Mouse (Mus musculus) intestine, embryonic 15.5 days (tissue): ENCODE results near the gene Trim14. TPM values are rescaled to one million over a fixed set of nuclear protein-coding genes. Genes with fewer than 3 reads are reported as not detected.
A peak's percentile ranks its signal among the peaks of the same experiment; 100 is the strongest.

Source experiments
- ATAC-seq: fragments of 200-750 bp; cut with Nextera tagmentation; 2 replicates; pipeline ENCODE4 v1.8.0; 2017; ENCODE audit warnings: moderate TSS enrichment, moderate library complexity
- H3K27ac ChIP-seq: fragments of 300-500 bp; sonication (generic); 2 replicates; pipeline ENCODE4 v1.5.1; 2015; ENCODE audit warnings: mild to moderate bottlenecking, inconsistent platforms
- H3K27me3 ChIP-seq: fragments of 300-500 bp; sonication (generic); replicated peaks from 2 replicates; pipeline ENCODE4 v1.6.1; 2015; ENCODE audit warnings: inconsistent platforms
- H3K36me3 ChIP-seq: fragments of 300-500 bp; sonication (generic); 2 replicates; pipeline ENCODE4 v1.6.1; 2015; ENCODE audit warnings: inconsistent platforms
- H3K4me1 ChIP-seq: fragments of 300-500 bp; sonication (generic); replicated peaks from 2 replicates; pipeline ENCODE4 v1.6.1; 2015; ENCODE audit warnings: inconsistent platforms
- H3K4me2 ChIP-seq: fragments of 300-500 bp; sonication (generic); replicated peaks from 2 replicates; pipeline ENCODE4 v1.6.1; 2015; ENCODE audit warnings: mild to moderate bottlenecking, inconsistent platforms
- H3K4me3 ChIP-seq: fragments of 300-500 bp; sonication (generic); replicated peaks from 2 replicates; pipeline ENCODE4 v1.5.1; 2015; ENCODE audit warnings: inconsistent platforms
- H3K9ac ChIP-seq: fragments of 300-500 bp; sonication (generic); 2 replicates; pipeline ENCODE4 v1.6.1; 2015; ENCODE audit warnings: inconsistent platforms
- H3K9me3 ChIP-seq: fragments of 300-500 bp; sonication (generic); 2 replicates; pipeline ENCODE4 v1.6.1; 2016; ENCODE audit warnings: inconsistent platforms
- WGBS: fragments of 180-500 bp; shearing (Covaris S2); methylation state at CpG from one replicate; pipeline ENCODE4 v1.1.7; 2015; 5-methylcytosine and 5-hydroxymethylcytosine counted together
- polyA plus RNA-seq: library from polyadenylated mRNA; unstranded; fragments of >200 nt; fragmentation: Nextera tagmentation; extraction: Ambion mirVana; gene quantifications from 2 replicates; pipeline ENCODE4 v1.2.1, GENCODE M21; 2015

The Trim14 gene
- polyA plus RNA-seq, 1 experiment from 2014 or later, result 12.6 TPM

DNA sequence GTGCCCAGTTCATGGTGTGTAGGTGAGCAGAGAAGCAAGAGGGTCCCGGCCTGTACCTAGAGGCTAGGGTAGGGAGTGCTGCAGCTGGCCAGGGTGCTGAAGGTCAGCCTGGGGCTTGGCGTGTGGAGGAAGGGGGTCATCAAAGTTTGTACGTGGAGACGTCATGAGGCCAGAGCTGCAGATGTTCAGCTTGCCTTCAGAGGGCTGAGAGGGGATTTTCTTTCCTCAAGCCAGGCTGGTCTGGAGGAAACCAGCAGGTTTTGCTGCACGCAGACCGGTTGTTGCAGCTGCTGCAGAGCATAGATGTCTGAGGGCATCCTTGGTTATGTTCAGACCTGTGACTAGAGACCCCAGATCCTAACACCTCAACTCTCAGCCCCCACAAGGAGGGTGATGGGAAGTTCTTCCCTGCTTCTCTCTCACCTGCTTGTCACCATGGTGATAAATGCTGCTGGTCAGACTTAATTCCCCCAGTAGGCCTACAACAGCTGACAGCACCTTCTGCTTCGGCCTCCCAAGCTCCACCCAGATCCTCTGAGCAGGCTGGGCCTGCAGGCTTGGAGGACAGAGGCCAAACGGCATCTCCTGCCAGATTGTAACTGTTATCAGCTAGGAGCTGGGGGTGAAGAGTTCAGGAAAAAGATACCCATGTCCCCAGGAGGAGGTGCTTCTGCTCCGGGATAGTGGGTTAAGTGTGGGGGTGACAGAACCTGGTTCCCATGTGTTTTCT lies 38.2 kb upstream of the Trim14 start:
- H3K4me3 ChIP-seq, result no peak overlapping the region
- no peak overlapping the region for H3K27ac ChIP-seq
- ATAC-seq, result peak; percentile 37; the same call in 1 of the 2 replicates
- H3K9ac ChIP-seq, result no peak overlapping the region
- no peaks in the 10 kb centered on the region for H3K27me3 ChIP-seq
- no peaks in the 10 kb centered on the region for H3K36me3 ChIP-seq
- H3K4me2 ChIP-seq, result no peak overlapping the region
- peaks cover 11% of the 10 kb centered on the region for H3K4me1 ChIP-seq
- WGBS, result 34% methylated on average over 9 of the region's 9 CpGs
- H3K9me3 ChIP-seq, result no peaks in the 10 kb centered on the region

- no peak for ATAC-seq
- Histone ChIP-seq H3K27me3 (no peaks in the 10 kb centered on the region), H3K9ac (no peak overlapping the region), H3K4me1 (peaks cover 11% of the 10 kb centered on the region), H3K4me3 (no peak overlapping the region), H3K27ac (no peak overlapping the region), H3K9me3 (no peaks in the 10 kb centered on the region), H3K36me3 (no peaks in the 10 kb centered on the region), H3K4me2 (no peak overlapping the region)
- WGBS, result 86% methylated on average over 4 of the region's 4 CpGs
Observed at GRCm38 (mm10) chr4:46572616-46573015, 36.7 kb upstream of the Trim14 start.

DNA sequence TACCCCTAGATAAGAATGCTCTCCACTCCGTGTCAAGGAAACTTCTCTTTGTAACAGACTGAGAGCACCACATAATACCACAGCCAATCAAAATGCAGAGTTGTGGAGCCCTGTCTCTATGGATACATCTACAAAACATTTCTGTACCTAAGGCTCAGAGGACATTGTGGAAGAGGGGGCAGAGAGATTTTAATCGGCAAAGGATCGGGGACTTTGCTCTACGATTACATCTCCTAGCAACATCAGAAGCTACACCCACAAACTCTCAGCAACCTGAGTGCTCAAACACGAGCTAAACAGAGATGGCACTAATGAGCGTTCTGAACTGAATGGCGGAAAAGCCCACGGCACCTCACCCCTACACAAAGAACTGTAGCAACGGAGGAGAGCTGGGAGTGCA lies 35.8 kb upstream of the Trim14 start:
- no peak overlapping the region for H3K9ac ChIP-seq
- no peak for ATAC-seq
- no peak overlapping the region for H3K4me3 ChIP-seq
- H3K27ac ChIP-seq, result no peak overlapping the region
- no peaks in the 10 kb centered on the region for H3K9me3 ChIP-seq
- H3K36me3 ChIP-seq, result no peaks in the 10 kb centered on the region
- peaks cover 11% of the 10 kb centered on the region for H3K4me1 ChIP-seq
- WGBS, result 87% methylated on average over 9 of the region's 9 CpGs
- H3K4me2 ChIP-seq, result no peak overlapping the region
- H3K27me3 ChIP-seq, result no peaks in the 10 kb centered on the region

- 48% methylated on average over 5 of the region's 5 CpGs for WGBS
- Histone ChIP-seq H3K36me3 (no peaks in the 10 kb centered on the region), H3K27ac (no peak overlapping the region), H3K9ac (no peak overlapping the region), H3K4me2 (no peak overlapping the region), H3K4me1 (peaks cover 11% of the 10 kb centered on the region), H3K4me3 (no peak overlapping the region), H3K9me3 (no peaks in the 10 kb centered on the region), H3K27me3 (no peaks in the 10 kb centered on the region)
- peak; percentile 29; the same call in 1 of the 2 replicates for ATAC-seq
Observed at GRCm38 (mm10) chr4:46569671-46570070, 33.7 kb upstream of the Trim14 start.

DNA sequence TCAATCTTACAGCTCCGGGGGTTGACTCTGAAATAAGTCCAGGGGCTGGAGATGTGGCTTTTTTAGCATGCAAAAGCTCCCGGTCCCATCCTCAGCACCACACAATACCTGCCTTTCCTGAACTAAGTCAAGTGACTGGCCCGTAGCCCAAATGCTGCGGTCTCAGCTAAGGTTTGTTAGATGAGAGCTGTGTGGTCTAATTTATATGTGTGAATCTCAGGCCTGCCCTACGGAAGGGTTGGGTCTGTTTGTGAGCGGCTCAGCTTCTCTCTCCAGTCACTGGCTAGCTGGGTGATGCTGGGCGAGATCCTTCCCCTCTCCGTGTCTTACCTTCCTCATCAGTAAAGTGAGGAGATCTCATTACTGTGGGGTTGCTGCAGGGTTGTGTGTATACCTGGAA lies 32.2 kb upstream of the Trim14 start:
- Histone ChIP-seq H3K4me1 (0 out of 2 replicates have a peak, but pooled peaks cover 5% of the 10 kb centered on the region), H3K36me3 (no peaks in the 10 kb centered on the region), H3K27me3 (no peaks in the 10 kb centered on the region), H3K4me2 (no peak overlapping the region), H3K4me3 (no peak overlapping the region), H3K9me3 (no peaks in the 10 kb centered on the region), H3K27ac (no peak overlapping the region), H3K9ac (no peak overlapping the region)
- no peak for ATAC-seq
- 90% methylated on average over 8 of the region's 8 CpGs for WGBS

DNA sequence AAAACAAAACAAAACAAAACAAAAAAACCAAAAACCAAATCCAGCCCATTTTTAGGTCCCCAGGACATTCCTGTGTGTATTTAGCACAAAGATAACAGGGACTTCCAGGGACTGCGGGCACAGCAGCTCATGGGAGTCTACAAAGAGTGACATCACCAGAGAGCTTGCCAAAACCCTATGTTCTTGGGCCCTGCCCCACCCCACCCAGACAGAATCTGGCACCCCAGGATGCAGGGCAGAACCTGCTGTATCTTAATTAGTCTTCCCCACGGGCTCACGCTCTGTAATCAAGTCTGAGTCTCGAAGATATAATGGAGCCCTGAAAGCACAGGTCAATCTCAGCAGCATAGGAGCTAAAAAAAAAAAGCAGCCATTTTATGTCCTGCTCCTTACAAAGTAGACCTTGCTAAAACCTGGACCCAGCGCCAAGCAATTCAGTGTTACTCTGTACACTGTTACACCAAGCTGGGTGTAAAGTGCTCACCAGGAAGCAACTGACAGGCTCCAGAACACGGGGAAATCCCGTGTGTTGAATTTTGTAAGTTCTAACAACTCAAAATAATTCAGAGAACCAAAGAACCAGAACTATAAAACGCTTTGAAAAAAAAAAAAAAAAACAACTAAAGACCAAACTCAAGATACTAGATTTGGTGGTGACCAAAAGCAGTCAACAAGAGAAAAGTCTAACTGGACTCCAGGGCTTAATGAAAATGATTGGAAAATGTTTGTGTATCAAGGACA lies 31.2 kb upstream of the Trim14 start:
- Histone ChIP-seq H3K4me1 (0 out of 2 replicates have a peak, but pooled peaks cover 4% of the 10 kb centered on the region), H3K9me3 (no peaks in the 10 kb centered on the region), H3K4me2 (no peak overlapping the region), H3K4me3 (no peak overlapping the region), H3K27ac (no peak overlapping the region), H3K36me3 (no peaks in the 10 kb centered on the region), H3K9ac (no peak overlapping the region), H3K27me3 (no peaks in the 10 kb centered on the region)
- WGBS, result 79% methylated on average over 8 of the region's 8 CpGs
- no peak for ATAC-seq

GRCm38 (mm10) chr4:46565393-46565955 lies 29.5 kb upstream of the Trim14 start:
- Histone ChIP-seq H3K9ac (no peak overlapping the region), H3K36me3 (no peaks in the 10 kb centered on the region), H3K9me3 (no peaks in the 10 kb centered on the region), H3K4me1 (0 out of 2 replicates have a peak, but pooled peaks cover 4% of the 10 kb centered on the region), H3K4me3 (no peak overlapping the region), H3K4me2 (no peak overlapping the region), H3K27me3 (no peaks in the 10 kb centered on the region), H3K27ac (no peak overlapping the region)
- ATAC-seq, result no peak
- 89% methylated on average over 4 of the region's 4 CpGs for WGBS

- ATAC-seq, result no peak
- 0 out of 2 replicates have a peak, but pooled peaks cover 4% of the 10 kb centered on the region for H3K4me1 ChIP-seq
- H3K4me3 ChIP-seq, result no peak overlapping the region
- no peak overlapping the region for H3K27ac ChIP-seq
- H3K9me3 ChIP-seq, result no peaks in the 10 kb centered on the region
- WGBS, result 78% methylated on average over 4 of the region's 4 CpGs
- H3K36me3 ChIP-seq, result no peaks in the 10 kb centered on the region
- no peaks in the 10 kb centered on the region for H3K27me3 ChIP-seq
- no peak overlapping the region for H3K4me2 ChIP-seq
- H3K9ac ChIP-seq, result no peak overlapping the region
Observed at GRCm38 (mm10) chr4:46564247-46564646, 28.3 kb upstream of the Trim14 start.

DNA sequence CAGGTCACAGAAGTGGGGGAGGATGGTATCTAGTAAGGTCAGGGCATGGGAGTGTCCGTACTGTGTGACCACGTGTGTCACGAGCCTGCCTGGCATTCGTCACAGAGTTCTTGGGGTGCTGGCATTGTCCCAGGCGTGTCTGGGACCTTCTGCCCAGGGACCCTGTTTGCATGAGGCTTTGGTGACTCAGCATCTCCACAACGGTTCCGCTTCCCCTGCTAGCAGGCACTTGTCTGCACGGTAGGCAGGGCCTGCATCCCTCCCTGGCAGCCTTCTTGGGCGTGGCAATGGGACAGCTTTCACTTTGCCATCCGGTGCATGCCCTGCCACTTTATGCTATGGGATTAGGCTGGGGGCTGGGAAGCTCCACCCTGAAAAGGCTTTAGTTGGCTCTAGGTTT lies 27.9 kb upstream of the Trim14 start:
- WGBS, result 61% methylated on average over 10 of the region's 10 CpGs
- no peak for ATAC-seq
- no peak overlapping the region for H3K27ac ChIP-seq

DNA sequence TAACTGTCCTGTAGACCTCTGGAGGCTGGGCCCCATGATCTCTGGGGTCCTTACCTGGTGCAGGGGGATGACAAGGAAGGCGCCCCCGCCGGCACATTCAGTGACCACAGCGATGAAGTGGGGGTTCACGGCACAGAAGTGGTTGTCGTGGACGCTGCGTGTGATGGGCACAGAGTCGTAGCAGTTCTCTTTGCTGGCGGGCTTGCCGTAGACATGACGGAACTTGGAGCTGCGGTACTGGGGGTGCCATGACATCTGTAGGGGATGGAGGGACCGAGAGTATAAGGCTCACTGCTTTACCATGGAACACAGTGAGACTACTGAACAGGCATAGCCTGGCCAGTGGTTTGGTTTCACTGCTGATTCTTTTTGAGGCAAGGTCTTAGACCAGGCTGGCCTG lies 26.9 kb upstream of the Trim14 start:
- Histone ChIP-seq H3K9ac (no peak overlapping the region), H3K9me3 (no peaks in the 10 kb centered on the region), H3K4me1 (peaks cover 14% of the 10 kb centered on the region; the same call in 1 of the 2 replicates), H3K27ac (no peak overlapping the region), H3K36me3 (no peaks in the 10 kb centered on the region), H3K27me3 (no peaks in the 10 kb centered on the region), H3K4me2 (no peak overlapping the region), H3K4me3 (no peak overlapping the region)
- no peak for ATAC-seq
- 92% methylated on average over 14 of the region's 14 CpGs for WGBS

More for the DNA sequence above, 27.9 kb upstream of the Trim14 start:
- Histone ChIP-seq H3K27me3 (no peaks in the 10 kb centered on the region), H3K9ac (no peak overlapping the region), H3K4me1 (0 out of 2 replicates have a peak, but pooled peaks cover 8% of the 10 kb centered on the region), H3K4me2 (no peak overlapping the region), H3K9me3 (no peaks in the 10 kb centered on the region), H3K4me3 (no peak overlapping the region), H3K36me3 (no peaks in the 10 kb centered on the region)

DNA sequence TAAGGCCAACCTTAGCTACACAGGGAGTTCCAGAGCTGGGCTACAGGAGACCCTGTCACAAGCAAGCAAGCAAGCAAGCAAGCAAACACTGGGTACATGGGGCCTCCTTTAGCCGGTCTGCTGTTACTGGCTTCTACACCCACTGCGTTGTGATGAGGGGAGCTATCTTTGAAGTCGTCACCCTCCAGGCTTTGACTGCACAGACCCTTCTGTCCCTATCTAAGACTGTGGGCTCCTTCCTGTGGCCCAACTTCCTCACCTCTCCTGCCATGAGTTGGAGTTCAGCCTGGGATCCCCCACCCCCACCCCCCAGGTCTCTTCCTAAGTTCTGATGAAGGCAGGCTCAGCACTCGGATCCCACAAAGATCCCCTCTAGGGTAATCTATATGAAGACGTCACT lies 26.1 kb upstream of the Trim14 start:
- H3K27ac ChIP-seq, result no peak overlapping the region
- no peak overlapping the region for H3K4me3 ChIP-seq
- H3K27me3 ChIP-seq, result no peaks in the 10 kb centered on the region
- H3K9me3 ChIP-seq, result no peaks in the 10 kb centered on the region
- ATAC-seq, result no peak
- peaks cover 14% of the 10 kb centered on the region; the same call in 1 of the 2 replicates for H3K4me1 ChIP-seq
- 75% methylated on average over 5 of the region's 5 CpGs for WGBS
- no peaks in the 10 kb centered on the region for H3K36me3 ChIP-seq
- H3K9ac ChIP-seq, result no peak overlapping the region
- no peak overlapping the region for H3K4me2 ChIP-seq

- H3K9ac ChIP-seq, result no peak overlapping the region
- ATAC-seq, result no peak
Observed at GRCm38 (mm10) chr4:46560069-46560705, 24.2 kb upstream of the Trim14 start.

More at GRCm38 (mm10) chr4:46560069-46560705, 24.2 kb upstream of the Trim14 start:
- H3K4me3 ChIP-seq, result no peak overlapping the region
- H3K9me3 ChIP-seq, result no peaks in the 10 kb centered on the region
- H3K27ac ChIP-seq, result peak overlapping the region; percentile 70
- H3K27me3 ChIP-seq, result no peaks in the 10 kb centered on the region
- no peaks in the 10 kb centered on the region for H3K36me3 ChIP-seq
- no peak overlapping the region for H3K4me2 ChIP-seq
- H3K4me1 ChIP-seq, result peaks cover 19% of the 10 kb centered on the region; the same call in 1 of the 2 replicates
- WGBS, result 56% methylated on average over 14 of the region's 14 CpGs
